Mouse (Mus musculus) C2C12 (cell line): Measurements from ENCODE around the gene Chchd3.

Source experiments
- CEBPB ChIP-seq: IDR thresholded peaks from one replicate; pipeline ENCODE4 v1.6.1; 2011; ENCODE audit warnings: low read depth, mild to moderate bottlenecking, control low read depth, moderate library complexity
- CTCF ChIP-seq: IDR thresholded peaks from one replicate; pipeline ENCODE4 v1.5.1; 2011; ENCODE audit not compliant: control insufficient read depth, insufficient read depth, insufficient read length
- MAX ChIP-seq: IDR thresholded peaks from one replicate; pipeline ENCODE4 v1.6.1; 2011; ENCODE audit warnings: mild to moderate bottlenecking, control low read depth
- MYOG ChIP-seq: IDR thresholded peaks from one replicate; pipeline ENCODE4 v1.6.1; 2011; ENCODE audit not compliant: control insufficient read depth, insufficient read length; ENCODE audit errors: extremely low read depth

DNA sequence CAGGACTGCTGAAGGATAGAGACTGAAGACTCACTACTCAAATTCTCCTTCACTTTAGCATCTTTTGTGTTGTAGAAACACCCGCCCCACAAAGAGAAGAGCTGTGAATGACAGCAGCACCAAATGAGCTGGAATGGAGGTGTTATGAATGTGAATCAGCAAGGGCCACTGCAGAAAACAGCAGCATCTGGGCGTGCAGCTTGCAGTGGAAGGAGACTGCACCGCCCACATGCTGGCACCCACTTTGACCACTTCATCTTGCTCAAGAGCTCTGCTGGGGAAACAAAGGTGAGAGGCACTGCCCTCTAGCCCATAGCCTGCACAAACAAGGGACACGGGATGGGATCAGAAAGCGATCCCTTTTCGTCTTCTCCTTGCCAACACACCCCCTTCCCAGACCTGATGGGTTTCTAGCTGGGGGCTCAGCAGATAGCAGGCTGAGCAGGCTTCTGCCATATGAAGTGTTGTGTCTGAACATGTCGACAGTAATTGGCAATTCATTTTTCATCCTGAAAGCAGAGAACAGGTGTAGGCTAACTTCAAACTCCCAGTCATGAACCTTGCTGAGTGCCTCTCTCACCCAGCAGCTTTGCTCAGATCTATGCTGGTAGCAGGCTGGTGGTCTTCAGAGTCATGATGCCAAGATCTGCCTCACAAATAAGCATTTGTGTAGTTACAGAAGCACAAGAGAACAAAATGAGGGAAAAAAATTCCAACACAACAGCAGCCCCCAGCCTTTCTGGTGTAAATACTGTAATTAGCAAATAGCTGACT lies 222.7 kb downstream of the Chchd3 start:
- no peak for TF ChIP-seq MAX
- TF ChIP-seq CTCF: no peak
- TF ChIP-seq CEBPB: no peak
- TF ChIP-seq MYOG: no peak
